Mouse (Mus musculus) liver, embryonic 14.5 days (tissue): ENCODE results near the gene Olfr1346.
"Not testable (repeated sequence)": the region's sequence is repeated elsewhere in the genome, so short reads cannot be mapped to it uniquely, and the experiment has no call there.

Source experiments
- CTCF ChIP-seq: IDR thresholded peaks from 2 replicates; pipeline ENCODE4 v1.5.1; 2016; ENCODE audit warnings: antibody characterized with exemption, low read depth, control low read depth
- EP300 ChIP-seq: IDR thresholded peaks from 2 replicates; pipeline ENCODE4 v1.6.1; 2016; ENCODE audit warnings: antibody characterized with exemption, low read depth

GRCm38 (mm10) chr7:6477633-6478032 lies 10.7 kb downstream of the Olfr1346 start:
- not testable (repeated sequence) for TF ChIP-seq CTCF, EP300
